Comparison of ENCODE assay signal across 8 mouse cellular contexts in the genomic region with DNA sequence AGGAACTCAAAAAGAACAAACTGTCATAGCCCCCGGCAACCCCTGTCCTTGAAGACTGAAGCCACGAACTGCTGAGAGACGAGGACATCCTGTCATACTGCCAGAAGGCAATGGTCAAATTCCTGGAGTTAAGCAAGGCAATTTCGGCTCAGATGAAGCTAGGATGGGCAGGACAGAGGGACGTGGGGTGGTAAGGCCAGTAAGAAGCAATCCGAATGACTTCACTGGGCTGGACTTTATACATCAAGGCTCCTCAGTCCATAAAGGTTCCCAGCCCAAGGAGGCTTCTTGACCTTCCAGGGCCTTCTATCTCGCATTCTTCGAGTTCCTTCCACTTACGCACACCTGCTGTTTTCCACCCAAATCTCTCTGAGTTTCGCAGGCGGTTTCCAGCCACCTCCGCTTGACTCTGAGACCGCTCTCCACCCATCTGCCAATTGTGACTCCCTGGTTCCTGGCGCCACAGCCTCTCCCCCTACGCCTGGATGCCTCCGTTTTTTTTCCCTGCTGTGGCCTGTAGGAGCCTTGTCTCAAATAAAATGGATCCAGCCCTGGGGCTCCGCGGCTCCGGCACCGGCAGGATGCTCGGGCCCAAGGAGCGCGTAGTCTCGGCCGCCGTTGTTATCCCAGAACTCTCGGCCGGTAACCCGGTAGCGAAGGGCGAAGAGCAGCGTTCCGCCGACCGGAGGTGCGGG. TPM values are rescaled to one million over a fixed set of nuclear protein-coding genes. Genes with fewer than 3 reads are reported as not detected.
DNase-seq lines count a peak whose midpoint lies in the region; ATAC-seq and TF ChIP-seq lines count a peak whose summit lies in the region.

No protein-coding gene starts in this region.

- H3K9ac ChIP-seq in forebrain, embryonic 11.5 days (ENCODE audit: low read length), result peak overlapping the region; percentile 88
- H3K9ac ChIP-seq in midbrain, embryonic 13.5 days (replicated peaks), result peak overlapping the region; percentile 88

- peak overlapping the region; percentile 65; the same call in 1 of the 2 replicates for H3K27ac ChIP-seq in kidney, adult 2 months (ENCODE audit: insufficient read depth, low read depth, low read length)
- 0 out of 2 replicates have a peak overlapping the region, but pooled peaks have one; percentile 50 for H3K27ac ChIP-seq in forebrain, embryonic 11.5 days (ENCODE audit: low read depth, low read length)
- peak overlapping the region; percentile 92 for H3K27ac ChIP-seq in midbrain, embryonic 13.5 days

- peak overlapping the region; percentile 77 for H3K4me3 ChIP-seq in kidney, adult 2 months (ENCODE audit: insufficient read depth, low read depth, low read length)
- peak overlapping the region; percentile 69 for H3K4me3 ChIP-seq in forebrain, embryonic 11.5 days (ENCODE audit: low read depth, low read length)
- H3K4me3 ChIP-seq in midbrain, embryonic 13.5 days (replicated peaks), result peak overlapping the region; percentile 70

- H3K36me3 ChIP-seq in kidney, adult 2 months (ENCODE audit: control insufficient read depth, insufficient read depth, low read length), result no peaks in the 10 kb centered on the region
- H3K36me3 ChIP-seq in forebrain, embryonic 11.5 days (ENCODE audit: control insufficient read depth, insufficient read depth, low read length), result no peaks in the 10 kb centered on the region
- no peaks in the 10 kb centered on the region; the same call in 1 of the 2 replicates for H3K36me3 ChIP-seq in midbrain, embryonic 13.5 days

- no peaks in the 10 kb centered on the region for H3K9me3 ChIP-seq in forebrain, embryonic 11.5 days (ENCODE audit: control insufficient read depth, low read length)
- no peaks in the 10 kb centered on the region for H3K9me3 ChIP-seq in midbrain, embryonic 13.5 days

- H3K27me3 ChIP-seq in kidney, adult 2 months (replicated peaks; ENCODE audit: control insufficient read depth, insufficient read depth, low read length), result no peaks in the 10 kb centered on the region
- H3K27me3 ChIP-seq in forebrain, embryonic 11.5 days (ENCODE audit: control insufficient read depth, insufficient read depth, low read length), result peaks cover 2% of the 10 kb centered on the region; the same call in 1 of the 2 replicates
- peaks cover 6% of the 10 kb centered on the region; the same call in 1 of the 2 replicates for H3K27me3 ChIP-seq in midbrain, embryonic 13.5 days

- TF ChIP-seq CTCF in kidney, adult 2 months (conservative IDR thresholded peaks at IDR 0.05; ENCODE audit: insufficient read depth, insufficient read length, low read depth, low read length), result no peak

- peak; percentile 55 for ATAC-seq in forebrain, embryonic 11.5 days (replicated peaks; ENCODE audit: low FRiP score)
- ATAC-seq in midbrain, embryonic 13.5 days, result peak; percentile 68

- peak overlapping the region; percentile 98 for H3K4me2 ChIP-seq in forebrain, embryonic 11.5 days (ENCODE audit: low read depth, low read length, severe bottlenecking)
- H3K4me2 ChIP-seq in midbrain, embryonic 13.5 days (replicated peaks), result peak overlapping the region; percentile 97

- DNase-seq in kidney, adult 2 months, result peak; percentile 66
- DNase-seq in kidney, postnatal 4 days, result no peak
- DNase-seq in NIH3T3 (ENCODE audit: low read depth), result peak; percentile 15
- DNase-seq in forebrain, embryonic 11.5 days (ENCODE audit: low spot score), result no peak
- peak; percentile 43 to 58 for DNase-seq in kidney, postnatal 36 days
- DNase-seq in cerebellum, adult 18-20 months, result no peak
- DNase-seq in spleen, postnatal 36 days (ENCODE audit: low spot score in 2 of 2), result no peak

- H3K4me1 ChIP-seq in kidney, adult 2 months (ENCODE audit: control insufficient read depth, insufficient read depth, low read length), result peaks cover 4% of the 10 kb centered on the region
- peaks cover 5% of the 10 kb centered on the region for H3K4me1 ChIP-seq in forebrain, embryonic 11.5 days (replicated peaks; ENCODE audit: control insufficient read depth, insufficient read depth, low read length)
- peaks cover 18% of the 10 kb centered on the region for H3K4me1 ChIP-seq in midbrain, embryonic 13.5 days (replicated peaks)

- 5% methylated on average over 36 of the region's 36 CpGs for WGBS in kidney, adult 2 months
- 3% methylated on average over 36 of the region's 36 CpGs for WGBS in forebrain, embryonic 11.5 days
- 2% methylated on average over 36 of the region's 36 CpGs for WGBS in midbrain, embryonic 13.5 days

- no peak for TF ChIP-seq POLR2A in kidney, adult 2 months (IDR thresholded peaks at IDR 0.05; ENCODE audit: low read depth, low read length)

RNA-seq across cellular contexts. Expression of a gene that starts 1.4 kb away (rescaled TPM):
- 21.0 and 23.5 TPM in 2 replicates for polyA plus RNA-seq in kidney, adult 2 months (2012; rRNA removed)
- polyA plus RNA-seq in forebrain, embryonic 11.5 days (2014; fragmentation: Nextera tagmentation; extraction: Ambion mirVana), result 0.69 and 1.4 TPM in 2 replicates
- 0.98 and 2.2 TPM in 2 replicates for polyA plus RNA-seq in midbrain, embryonic 13.5 days (2015; fragmentation: Nextera tagmentation; extraction: Ambion mirVana)

RNA-seq across cellular contexts. Expression of a gene that starts 5.2 kb away (rescaled TPM):
- polyA plus RNA-seq in kidney, adult 2 months (2012; rRNA removed), result 9.2 and 9.6 TPM in 2 replicates
- 15.7 and 16.1 TPM in 2 replicates for polyA plus RNA-seq in forebrain, embryonic 11.5 days (2014; fragmentation: Nextera tagmentation; extraction: Ambion mirVana)
- 11.7 and 13.5 TPM in 2 replicates for polyA plus RNA-seq in midbrain, embryonic 13.5 days (2015; fragmentation: Nextera tagmentation; extraction: Ambion mirVana)

RNA-seq across cellular contexts. Expression of a gene that starts 7.2 kb away (rescaled TPM):
- 47.1 and 59.0 TPM in 2 replicates for polyA plus RNA-seq in kidney, adult 2 months (2012; rRNA removed)
- polyA plus RNA-seq in forebrain, embryonic 11.5 days (2014; fragmentation: Nextera tagmentation; extraction: Ambion mirVana), result 3.1 and 3.2 TPM in 2 replicates
- 4.4 and 4.9 TPM in 2 replicates for polyA plus RNA-seq in midbrain, embryonic 13.5 days (2015; fragmentation: Nextera tagmentation; extraction: Ambion mirVana)

RNA-seq across cellular contexts. Expression of a gene that starts 7.2 kb away (rescaled TPM):
- polyA plus RNA-seq in kidney, adult 2 months (2012; rRNA removed), result not detected in 2 replicates
- not detected in 2 replicates for polyA plus RNA-seq in forebrain, embryonic 11.5 days (2014; fragmentation: Nextera tagmentation; extraction: Ambion mirVana)
- polyA plus RNA-seq in midbrain, embryonic 13.5 days (2015; fragmentation: Nextera tagmentation; extraction: Ambion mirVana), result 0.18 TPM in 1 of 2 replicates, not detected in the other

RNA-seq across cellular contexts. Expression of a gene that starts 16.3 kb away (rescaled TPM):
- 111 and 114 TPM in 2 replicates for polyA plus RNA-seq in kidney, adult 2 months (2012; rRNA removed)
- 182 and 221 TPM in 2 replicates for polyA plus RNA-seq in forebrain, embryonic 11.5 days (2014; fragmentation: Nextera tagmentation; extraction: Ambion mirVana)
- 178 and 203 TPM in 2 replicates for polyA plus RNA-seq in midbrain, embryonic 13.5 days (2015; fragmentation: Nextera tagmentation; extraction: Ambion mirVana)

Comparison
In these comparisons a context has a peak if more than half of its experiments do, and no peak if none do; other contexts are left out.
1. DNase-seq: peak in kidney, adult 2 months (single experiment), NIH3T3 (single experiment) and kidney, postnatal 36 days (2 of 2); none in kidney, postnatal 4 days (0 of 2), forebrain, embryonic 11.5 days (single experiment), cerebellum, adult 18-20 months (0 of 2) and spleen, postnatal 36 days (0 of 2).
2. Peak in every context shown above with its lines, with median percentiles within 50 percentile points of each other: H3K27ac ChIP-seq and H3K4me3 ChIP-seq.